Mouse (Mus musculus) olfactory bulb, adult 2 months (tissue): ENCODE results near the gene Ralgps2.

Experiments used
- CTCF ChIP-seq: fragments of 200-500 bp; IDR thresholded peaks from 2 replicates; pipeline ENCODE4 v1.5.1; 2012; ENCODE audit warnings: low read depth, mild to moderate bottlenecking, low read length, moderate library complexity; ENCODE audit not compliant: insufficient read depth
- POLR2A ChIP-seq: fragments of 200-500 bp; IDR thresholded peaks from 2 replicates; pipeline ENCODE4 v1.6.1; 2012; ENCODE audit warnings: mild to moderate bottlenecking, low read depth, low read length, moderate library complexity; ENCODE audit not compliant: insufficient read depth

- no peak for TF ChIP-seq CTCF
- no peak for TF ChIP-seq POLR2A
Observed at GRCm38 (mm10) chr1:156786074-156786473, 153.4 kb downstream of the Ralgps2 start.
